Mouse (Mus musculus) mammary gland, adult 2 months (tissue): ENCODE results near the gene Fgf22. TPM values are rescaled to one million over a fixed set of nuclear protein-coding genes. Genes with fewer than 3 reads are reported as not detected.

ENCODE experiments used
- polyA plus RNA-seq: library from polyadenylated mRNA; depleted of rRNA; stranded (reverse); fragments of >200 nt; gene quantifications from 2 replicates; pipeline ENCODE4 v1.2.3, GENCODE M21; 2012; ENCODE audit warnings: low replicate concordance; rRNA removed

Gene Fgf22
- 0.19 TPM in 1 of 2 replicates, not detected in the other for polyA plus RNA-seq

DNA sequence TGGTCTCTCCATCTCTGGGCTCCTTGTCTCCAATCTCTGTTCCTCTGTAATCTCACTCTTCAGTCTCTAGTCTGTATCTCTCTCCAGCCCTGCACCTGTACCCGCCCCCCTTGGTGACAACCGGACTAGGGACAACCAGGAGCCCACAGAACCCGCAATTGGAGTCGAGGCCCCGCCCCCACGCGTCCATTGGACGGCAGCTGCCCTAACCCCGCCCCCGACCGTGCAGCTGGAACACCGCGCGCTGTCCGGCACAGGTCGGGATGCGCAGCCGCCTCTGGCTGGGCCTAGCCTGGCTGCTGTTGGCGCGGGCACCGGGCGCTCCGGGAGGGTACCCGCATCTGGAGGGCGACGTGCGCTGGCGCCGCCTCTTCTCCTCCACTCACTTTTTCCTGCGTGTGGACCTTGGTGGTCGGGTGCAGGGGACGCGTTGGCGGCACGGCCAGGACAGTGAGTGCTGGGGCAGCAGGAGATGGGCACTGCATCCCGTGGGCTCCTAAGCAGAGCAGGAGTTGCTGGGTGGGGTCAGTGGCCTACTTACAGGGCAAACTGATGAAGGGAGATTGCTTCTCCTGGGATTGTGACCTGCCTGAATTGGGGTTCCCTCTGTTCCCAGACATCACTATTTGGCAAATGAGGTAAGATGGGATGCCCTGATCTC, at the start of gene Fgf22:
Gene Fgf22 (plus strand): TSS at position 221 of the 661 bp plus-strand sequence.

DNA sequence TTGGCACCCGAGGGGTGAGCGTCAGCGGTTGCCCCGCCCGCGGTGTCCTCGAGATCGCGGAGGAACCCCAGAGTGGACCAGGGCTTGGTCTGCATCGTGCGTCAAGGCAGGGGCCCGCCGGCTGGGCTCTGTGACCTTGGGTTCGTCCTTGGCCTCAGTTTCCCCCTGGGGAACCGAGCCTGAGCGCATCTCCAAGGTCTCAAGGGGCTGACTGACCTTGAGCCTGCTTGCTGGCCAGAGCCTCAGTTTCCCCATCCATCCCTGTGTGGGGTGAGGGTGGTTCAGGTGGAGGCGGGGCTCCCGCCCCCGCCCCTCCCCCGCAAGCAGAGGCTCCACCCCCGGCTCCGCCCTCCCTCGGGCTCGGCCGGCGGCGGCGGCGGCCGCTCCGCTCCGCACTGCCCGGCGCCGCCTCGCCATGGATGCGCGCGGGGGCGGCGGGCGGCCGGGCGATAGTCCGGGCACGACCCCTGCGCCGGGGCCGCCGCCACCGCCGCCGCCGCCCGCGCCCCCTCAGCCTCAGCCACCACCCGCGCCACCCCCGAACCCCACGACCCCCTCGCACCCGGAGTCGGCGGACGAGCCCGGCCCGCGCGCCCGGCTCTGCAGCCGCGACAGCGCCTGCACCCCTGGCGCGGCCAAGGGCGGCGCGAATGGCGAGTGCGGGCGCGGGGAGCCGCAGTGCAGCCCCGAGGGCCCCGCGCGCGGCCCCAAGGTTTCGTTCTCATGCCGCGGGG, 38.5 kb upstream of the Fgf22 start, which contains the start of gene Hcn2:
Gene Hcn2 (plus strand): TSS at position 381 of the 734 bp plus-strand sequence.

DNA sequence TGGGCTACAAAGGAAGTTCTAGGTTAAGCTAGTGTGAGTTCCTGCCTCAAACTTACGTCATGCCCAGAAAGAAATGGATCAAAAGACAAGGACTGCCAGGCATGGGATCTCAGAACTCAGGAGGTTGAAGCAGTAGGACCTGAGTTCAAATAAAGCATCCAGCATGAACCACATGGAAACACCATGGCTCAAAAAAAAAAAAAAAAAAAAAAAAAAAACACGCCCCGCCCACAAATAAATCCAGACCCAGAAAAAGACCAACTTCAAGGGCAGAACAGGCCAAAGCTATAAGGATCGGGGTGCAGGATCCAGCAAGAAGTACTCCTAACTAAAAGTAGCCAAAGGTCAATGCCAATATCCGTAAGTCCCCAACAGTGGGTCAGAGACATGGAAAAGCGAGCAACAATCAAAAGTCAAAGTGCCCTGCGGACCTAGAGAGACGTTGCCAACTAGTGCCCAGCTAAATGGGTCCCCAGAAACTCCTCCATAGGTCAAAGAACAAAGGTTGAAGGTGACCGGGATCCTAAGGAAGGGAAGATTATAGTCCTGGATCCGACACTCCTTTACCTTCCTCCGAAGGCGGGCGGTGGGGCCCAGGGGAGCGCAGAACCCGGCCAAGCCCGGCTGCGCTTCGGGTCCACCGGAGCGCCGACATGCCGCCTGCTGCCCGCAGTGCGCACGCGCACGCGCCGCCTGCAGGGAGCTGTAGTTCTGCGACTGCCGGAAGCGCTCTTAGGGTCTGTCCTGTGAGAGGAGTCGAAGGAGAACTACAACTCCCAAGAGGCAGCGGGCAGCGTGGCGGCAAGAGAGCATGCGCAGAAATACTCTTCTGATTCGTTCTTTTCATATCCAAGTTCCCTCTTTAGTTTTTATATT, 8.7 kb upstream of the Fgf22 start, which contains the start of gene Polrmt:
Gene Polrmt (minus strand): TSS at position 684 of the 876 bp plus-strand sequence.

DNA sequence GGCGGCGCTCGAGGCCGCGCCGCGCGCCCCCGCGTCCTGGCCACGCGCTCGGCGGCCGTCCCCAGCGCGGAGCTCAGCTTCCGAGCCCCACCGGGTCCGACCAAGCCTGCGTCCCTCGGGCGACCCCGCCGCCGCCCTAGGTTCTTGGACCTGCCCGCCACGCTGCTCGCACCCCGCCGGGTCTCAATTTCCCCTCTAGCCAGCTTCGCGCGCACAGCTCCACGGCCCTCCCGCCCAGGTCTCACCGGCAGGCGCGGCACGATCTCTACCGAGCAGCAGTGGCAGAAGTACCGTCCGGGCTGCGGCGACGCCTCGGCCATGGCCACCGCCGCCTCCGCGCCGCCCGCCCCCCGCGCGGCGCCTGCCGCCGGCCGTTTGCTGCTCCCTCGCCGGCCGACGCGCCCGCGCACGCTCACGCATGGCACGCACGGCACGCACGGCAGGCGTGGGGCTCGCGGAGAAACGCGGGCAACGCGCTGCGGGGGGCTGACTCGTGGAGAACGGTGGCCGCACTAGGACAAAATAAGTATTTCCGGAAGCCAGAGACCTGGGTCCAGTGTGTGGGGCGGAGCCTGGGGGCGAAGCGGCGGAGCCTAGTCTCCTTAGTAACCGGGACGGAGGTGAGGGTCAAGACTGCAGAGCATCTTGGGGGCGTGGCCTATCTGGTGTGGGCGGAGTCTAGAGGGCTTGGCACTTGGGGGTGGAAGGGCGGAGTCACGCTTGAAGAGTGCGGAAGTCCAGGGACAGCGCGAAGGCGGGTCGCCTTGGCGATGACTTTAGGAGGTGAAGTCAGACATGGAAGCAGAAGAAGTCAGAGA, 11.8 kb downstream of the Fgf22 start, which contains the start of gene Rnf126:
Gene Rnf126 (minus strand): TSS at position 445 of the 818 bp plus-strand sequence.

DNA sequence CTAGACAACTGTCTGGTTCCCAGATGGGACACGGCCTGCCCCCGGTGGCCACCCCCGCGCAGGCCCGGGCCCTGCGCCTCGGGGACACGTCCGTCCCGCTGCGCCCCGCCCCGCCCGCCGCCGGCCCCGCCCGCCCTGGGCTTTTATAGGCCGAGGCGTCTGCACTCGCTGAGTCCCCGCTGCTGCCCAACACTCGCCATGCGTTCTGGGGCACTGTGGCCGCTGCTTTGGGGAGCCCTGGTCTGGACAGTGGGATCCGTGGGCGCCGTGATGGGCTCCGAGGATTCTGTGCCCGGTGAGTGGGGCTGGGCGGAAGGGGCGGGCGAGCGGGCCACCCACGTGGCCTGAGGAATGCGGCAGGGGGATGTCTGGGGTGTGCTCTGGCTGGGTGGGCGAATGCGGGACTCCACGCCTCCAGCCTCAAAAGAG, 22.2 kb downstream of the Fgf22 start, which contains the start of gene Fstl3:
Gene Fstl3 (plus strand): TSS at position 170 of the 429 bp plus-strand sequence.

DNA sequence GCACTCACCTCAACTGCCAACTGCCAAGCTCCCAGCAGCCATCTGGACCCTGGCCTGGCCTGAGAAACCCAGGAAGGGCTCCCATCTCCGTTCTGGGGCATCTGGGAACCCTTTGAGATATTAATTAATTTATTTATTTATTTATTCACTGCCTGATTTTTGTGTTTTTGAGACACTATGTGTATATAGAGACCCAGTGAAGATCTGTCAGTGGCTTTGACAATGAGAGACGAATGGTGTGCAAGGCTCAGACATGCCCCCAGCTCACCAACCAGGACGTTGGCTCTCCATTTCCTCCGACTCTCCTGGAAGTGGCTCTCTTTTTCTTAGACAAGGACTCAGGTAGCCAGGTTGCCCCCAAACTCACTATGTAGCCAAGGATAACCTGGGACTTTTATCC, 36.0 kb downstream of the Fgf22 start, which contains the start of gene Prss57:
Gene Prss57 (minus strand): TSS at position 101 of the 400 bp plus-strand sequence.

DNA sequence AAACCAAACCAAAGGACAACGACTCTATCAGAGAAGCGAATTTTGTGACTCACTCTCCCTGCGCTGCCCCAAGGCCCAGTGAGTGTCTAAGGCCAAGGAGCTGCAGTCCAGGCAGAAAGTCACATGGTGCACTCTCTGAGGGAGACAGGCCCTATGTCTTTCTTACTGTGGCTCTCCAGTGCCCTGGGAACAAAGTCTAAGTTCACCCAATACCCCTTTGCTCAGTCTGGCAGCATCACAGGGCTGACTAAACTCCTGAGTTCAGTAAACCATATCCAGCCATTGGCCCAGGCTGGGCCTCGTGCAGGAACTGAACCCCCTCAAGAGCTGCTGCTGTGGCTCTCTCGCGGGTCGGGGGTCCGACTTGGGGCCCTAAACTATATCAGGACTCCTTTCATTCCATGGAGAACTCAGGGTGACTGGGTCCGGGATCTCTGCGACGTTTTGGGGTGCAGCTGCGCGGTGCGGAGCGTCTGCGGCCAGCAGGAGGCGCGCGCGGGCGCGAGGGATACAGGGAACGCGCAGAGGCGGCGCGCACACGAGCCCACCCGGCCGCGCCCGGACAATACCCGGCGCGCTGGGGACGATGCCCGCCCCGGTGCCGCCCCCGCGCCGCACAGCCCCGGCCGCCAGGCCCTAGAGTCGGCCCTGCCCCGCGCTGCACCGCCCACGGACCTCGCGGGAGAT, 38.3 kb downstream of the Fgf22 start, which contains the start of gene Palm:
Gene Palm (plus strand): TSS at position 522 of the 687 bp plus-strand sequence.

Other genes starting within 250 kb of the Fgf22 start
- gene Plpp2, start 221.3 kb upstream of the Fgf22 start, polyA plus RNA-seq = 27.4 and 36.8 TPM in 2 replicates
- gene Mier2, start 199.9 kb upstream of the Fgf22 start, polyA plus RNA-seq = 102 and 125 TPM in 2 replicates
- gene Theg, start 167.7 kb upstream of the Fgf22 start, polyA plus RNA-seq = 0.24 TPM in 1 of 2 replicates, not detected in the other
- 0.19 and 0.26 TPM in 2 replicates for gene C2cd4c, start 141.1 kb upstream of the Fgf22 start, polyA plus RNA-seq
- 12.4 and 17.4 TPM in 2 replicates for gene Shc2, start 117.2 kb upstream of the Fgf22 start, polyA plus RNA-seq
- gene Odf3l2, start 109.3 kb upstream of the Fgf22 start, polyA plus RNA-seq = 2.3 TPM in 1 of 2 replicates, not detected in the other
- gene Madcam1, start 90.5 kb upstream of the Fgf22 start, polyA plus RNA-seq = 3.9 and 8.7 TPM in 2 replicates
- 46.9 and 119 TPM in 2 replicates for gene Tpgs1, start 85.7 kb upstream of the Fgf22 start, polyA plus RNA-seq
- gene Cdc34, start 72.9 kb upstream of the Fgf22 start, polyA plus RNA-seq = 265 and 337 TPM in 2 replicates
- 1.1 and 1.3 TPM in 2 replicates for gene Gzmm, start 66.1 kb upstream of the Fgf22 start, polyA plus RNA-seq
- gene Bsg, start 50.6 kb upstream of the Fgf22 start, polyA plus RNA-seq = 489 and 512 TPM in 2 replicates
- gene Hcn2, start 38.4 kb upstream of the Fgf22 start, polyA plus RNA-seq = 1.9 and 6.1 TPM in 2 replicates
- 53.1 and 71.6 TPM in 2 replicates for gene Polrmt, start 8.5 kb upstream of the Fgf22 start, polyA plus RNA-seq
- gene Rnf126, start 11.9 kb downstream of the Fgf22 start, polyA plus RNA-seq = 91.7 and 212 TPM in 2 replicates
- 19.5 and 24.6 TPM in 2 replicates for gene Fstl3, start 22.2 kb downstream of the Fgf22 start, polyA plus RNA-seq
- gene Prss57, start 35.9 kb downstream of the Fgf22 start, polyA plus RNA-seq = 0.26 and 0.27 TPM in 2 replicates
- 49.2 and 87.4 TPM in 2 replicates for gene Palm, start 38.5 kb downstream of the Fgf22 start, polyA plus RNA-seq
- gene Misp, start 65.9 kb downstream of the Fgf22 start, polyA plus RNA-seq = 1.3 TPM in 2 replicates
- 163 and 219 TPM in 2 replicates for gene Ptbp1, start 99.4 kb downstream of the Fgf22 start, polyA plus RNA-seq
- gene Prtn3, start 119.4 kb downstream of the Fgf22 start, polyA plus RNA-seq = 17.2 and 40.5 TPM in 2 replicates
- gene Plppr3, start 119.6 kb downstream of the Fgf22 start, polyA plus RNA-seq = 29.8 and 33.3 TPM in 2 replicates
- 3.4 and 5.8 TPM in 2 replicates for gene Elane, start 131.2 kb downstream of the Fgf22 start, polyA plus RNA-seq
- gene Cfd, start 135.8 kb downstream of the Fgf22 start, polyA plus RNA-seq = 26,645 and 44,997 TPM in 2 replicates
- 66.2 and 92.4 TPM in 2 replicates for gene Med16, start 153.8 kb downstream of the Fgf22 start, polyA plus RNA-seq
- not detected in 2 replicates for gene Gm26602, start 155.8 kb downstream of the Fgf22 start, polyA plus RNA-seq
- 9.0 and 14.4 TPM in 2 replicates for gene Kiss1r, start 161.9 kb downstream of the Fgf22 start, polyA plus RNA-seq
- gene R3hdm4, start 166.1 kb downstream of the Fgf22 start, polyA plus RNA-seq = 194 and 208 TPM in 2 replicates
- gene Arid3a, start 172.0 kb downstream of the Fgf22 start, polyA plus RNA-seq = 5.2 and 16.6 TPM in 2 replicates
- gene Wdr18, start 205.1 kb downstream of the Fgf22 start, polyA plus RNA-seq = 47.1 and 52.1 TPM in 2 replicates
- 0.10 and 0.30 TPM in 2 replicates for gene Grin3b, start 215.6 kb downstream of the Fgf22 start, polyA plus RNA-seq
- gene Tmem259, start 229.3 kb downstream of the Fgf22 start, polyA plus RNA-seq = 304 and 505 TPM in 2 replicates
- gene Cnn2, start 233.5 kb downstream of the Fgf22 start, polyA plus RNA-seq = 138 and 301 TPM in 2 replicates
- 23.5 and 40.2 TPM in 2 replicates for gene Abca7, start 241.4 kb downstream of the Fgf22 start, polyA plus RNA-seq